Comparison of ENCODE assay signal across 14 mouse cellular contexts in genomic region chr7:75528751-75529150, GRCm38 (mm10).
"Had no signal": no experiment of that assay in that cellular context is flagged by ENCODE, and none has a peak within 500 bp of the region (broad histone marks: within the 10 kb centered on the region; RNA-seq: fewer than 3 reads in every experiment).

No protein-coding gene starts in this region.

- H3K27me3 ChIP-seq: limb, embryonic 12.5 days; liver, embryonic 15.5 days; megakaryocyte, embryonic 14.5 days; midbrain, embryonic 15.5 days; neural tube, embryonic 12.5 days had no signal

- H3K36me3 ChIP-seq: limb, embryonic 12.5 days; liver, embryonic 15.5 days; midbrain, embryonic 15.5 days; neural tube, embryonic 12.5 days had no signal

- H3K9me3 ChIP-seq: limb, embryonic 12.5 days; liver, embryonic 15.5 days; megakaryocyte, embryonic 14.5 days; midbrain, embryonic 15.5 days; neural tube, embryonic 12.5 days had no signal

- H3K4me1 ChIP-seq: midbrain, embryonic 15.5 days; neural tube, embryonic 12.5 days had no signal

- H3K4me3 ChIP-seq: layer of hippocampus, adult 2 months; limb, embryonic 12.5 days; liver, embryonic 15.5 days; megakaryocyte, embryonic 14.5 days; midbrain, embryonic 15.5 days; neural tube, embryonic 12.5 days had no signal

- ATAC-seq: midbrain, embryonic 15.5 days had no signal

- DNase-seq: lung, adult 2 months; lung, postnatal 10 days; thymus, postnatal 4 days had no signal

- H3K4me2 ChIP-seq: limb, embryonic 12.5 days; liver, embryonic 11.5 days; liver, embryonic 15.5 days; midbrain, embryonic 11.5 days; midbrain, embryonic 15.5 days; neural tube, embryonic 12.5 days had no signal

- H3K9ac ChIP-seq: limb, embryonic 12.5 days; liver, embryonic 15.5 days; midbrain, embryonic 15.5 days; neural tube, embryonic 12.5 days had no signal

- H3K27ac ChIP-seq: kidney, postnatal 0 days; layer of hippocampus, adult 2 months; limb, embryonic 12.5 days; liver, embryonic 15.5 days; macrophage; midbrain, embryonic 15.5 days; neural tube, embryonic 12.5 days; stomach, postnatal 0 days had no signal
